Mouse (Mus musculus) G1E (cell line): Measurements from ENCODE around the gene Cenpv. TPM values are rescaled to one million over a fixed set of nuclear protein-coding genes. Genes with fewer than 3 reads are reported as not detected.

Experiments used
- ATAC-seq: 2 replicates; pipeline ENCODE4 v1.8.0; 2016; ENCODE audit warnings: mild to moderate bottlenecking; ENCODE audit not compliant: insufficient number of reproducible peaks, poor library complexity, low FRiP score, severe bottlenecking; ENCODE audit errors: extremely low read depth
- DNase-seq: peaks from one replicate; pipeline ENCODE4 v3.0.0; 2012; ENCODE audit warnings: low spot score
- H3K27me3 ChIP-seq: 2 replicates; pipeline ENCODE4 v1.6.1; 2012; ENCODE audit warnings: mild to moderate bottlenecking, low read length, inconsistent platforms; ENCODE audit not compliant: insufficient read depth
- H3K36me3 ChIP-seq: replicated peaks from 2 replicates; pipeline ENCODE3; 2012; ENCODE audit warnings: mild to moderate bottlenecking, inconsistent platforms
- H3K4me1 ChIP-seq: 2 replicates; pipeline ENCODE4 v1.6.1; 2012; ENCODE audit warnings: low read depth, low read length, inconsistent platforms, mixed read lengths; ENCODE audit not compliant: insufficient read depth
- H3K4me3 ChIP-seq: 2 replicates; pipeline ENCODE4 v1.5.1; 2012; ENCODE audit warnings: low read depth, mild to moderate bottlenecking, inconsistent platforms, low read length, moderate library complexity, mixed read lengths
- H3K9me3 ChIP-seq: replicated peaks from 2 replicates; pipeline ENCODE4 v1.6.1; 2012; ENCODE audit warnings: inconsistent platforms
- CTCF ChIP-seq: IDR thresholded peaks from 2 replicates; pipeline ENCODE4 v1.5.1; 2012; ENCODE audit warnings: low read depth, low read length, inconsistent platforms, mixed read lengths
- GATA1 ChIP-seq: IDR thresholded peaks from 2 replicates; pipeline ENCODE4 v1.6.1; 2012; ENCODE audit warnings: borderline replicate concordance, low read length, inconsistent platforms, mixed read lengths
- GATA2 ChIP-seq: IDR thresholded peaks from 2 replicates; pipeline ENCODE4 v1.6.1; 2012; ENCODE audit warnings: low read depth, low read length, inconsistent platforms, borderline replicate concordance
- POLR2AphosphoS5 ChIP-seq: IDR thresholded peaks from 2 replicates; pipeline ENCODE4 v1.6.1; 2012; ENCODE audit warnings: low read depth, low read length, inconsistent platforms; ENCODE audit not compliant: insufficient replicate concordance
- TAL1 ChIP-seq: conservative IDR thresholded peaks from 2 replicates; pipeline ENCODE4 v1.6.1; 2012; ENCODE audit warnings: low read depth, low read length, inconsistent platforms, mixed read lengths
- polyA plus RNA-seq: library from polyadenylated mRNA; stranded (reverse); fragments of >175 nt; gene quantifications from 2 replicates; pipeline ENCODE4 v1.2.3, GENCODE M21; 2012
- total RNA-seq, 2 experiments: library from RNA; stranded (forward) in 1 of 2; stranded (reverse) in 1 of 2; fragments of 200-1000 nt in 1 of 2; fragments of >200 nt in 1 of 2; fragmentation: Nextera tagmentation in 1 of 2; gene quantifications; 2 replicates each; pipeline ENCODE4 v1.2.3; 2014 to 2017

The Cenpv gene
- total and polyA plus RNA-seq, 3 experiments: 67.5 to 191 (median 111) TPM

- peaks cover 2% of the 10 kb centered on the region; the same call in 1 of the 2 replicates for H3K9me3 ChIP-seq
- peaks cover 21% of the 10 kb centered on the region for H3K36me3 ChIP-seq
- ATAC-seq (no peak), DNase-seq (no peak)
- H3K4me1 ChIP-seq: peaks cover 47% of the 10 kb centered on the region
- no peaks in the 10 kb centered on the region for H3K27me3 ChIP-seq
- no peak overlapping the region; the same call in 1 of the 2 replicates for H3K4me3 ChIP-seq
- TF ChIP-seq TAL1 (no peak), GATA2 (no peak), GATA1 (no peak), POLR2AphosphoS5 (no peak), CTCF (no peak)
These were observed 51.3 kb downstream of the Cenpv start for GRCm38 (mm10) chr11:62487540-62488350.

DNA sequence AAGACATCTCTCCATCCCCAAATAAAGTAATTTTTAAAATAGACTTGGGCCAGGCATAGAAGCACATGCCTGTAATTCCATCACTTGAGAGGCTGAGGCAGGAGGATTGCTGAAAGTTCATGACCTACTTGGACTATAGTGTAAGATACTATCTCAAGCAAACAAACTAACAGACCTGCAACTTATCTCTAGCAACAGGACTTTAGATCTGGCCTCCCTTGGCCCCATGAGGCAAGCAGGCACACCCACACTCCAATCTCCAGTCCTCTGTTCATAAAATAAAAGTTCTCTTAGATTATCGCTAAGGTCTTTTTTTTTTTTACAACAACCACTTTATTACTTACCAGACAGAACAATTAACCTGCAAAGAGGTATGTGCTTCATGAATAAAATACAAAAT, 52.1 kb downstream of the Cenpv start:
- no peak overlapping the region for H3K4me3 ChIP-seq
- ATAC-seq: peak; percentile 54

DNA sequence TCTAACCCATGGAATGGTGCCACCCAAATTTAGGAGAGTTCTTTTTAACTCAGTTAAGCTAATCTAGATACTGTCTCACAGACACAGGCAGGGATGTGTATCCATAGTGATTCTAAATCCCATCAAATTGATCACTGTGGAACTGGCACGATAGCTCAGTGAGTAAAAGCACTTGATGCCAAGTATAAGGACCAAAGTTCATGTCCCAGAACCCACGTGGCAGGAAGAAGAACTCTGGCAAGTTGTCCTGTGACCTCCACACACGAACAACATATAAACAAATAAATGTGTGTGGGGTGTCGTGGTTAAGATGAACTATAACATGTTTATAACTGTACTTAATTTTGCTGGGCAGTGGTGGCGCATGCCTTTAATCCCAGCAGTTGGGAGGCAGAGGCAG, 59.5 kb downstream of the Cenpv start:
- no peak for DNase-seq
- Histone ChIP-seq H3K36me3 (peaks cover 41% of the 10 kb centered on the region), H3K9me3 (no peaks in the 10 kb centered on the region), H3K4me3 (no peak overlapping the region), H3K4me1 (no peaks in the 10 kb centered on the region), H3K27me3 (no peaks in the 10 kb centered on the region)
- no peak for ATAC-seq
- no peak for TF ChIP-seq POLR2AphosphoS5
- TF ChIP-seq CTCF: no peak
- TF ChIP-seq TAL1: no peak
- no peak for TF ChIP-seq GATA1
- TF ChIP-seq GATA2: no peak

More for the DNA sequence above, 52.1 kb downstream of the Cenpv start:
- DNase-seq: no peak
- Histone ChIP-seq H3K36me3 (peaks cover 18% of the 10 kb centered on the region), H3K27me3 (no peaks in the 10 kb centered on the region), H3K9me3 (peaks cover 2% of the 10 kb centered on the region; the same call in 1 of the 2 replicates), H3K4me1 (peaks cover 47% of the 10 kb centered on the region)
- no peak for TF ChIP-seq POLR2AphosphoS5
- no peak for TF ChIP-seq GATA2
- TF ChIP-seq TAL1: peak; percentile 57

DNA sequence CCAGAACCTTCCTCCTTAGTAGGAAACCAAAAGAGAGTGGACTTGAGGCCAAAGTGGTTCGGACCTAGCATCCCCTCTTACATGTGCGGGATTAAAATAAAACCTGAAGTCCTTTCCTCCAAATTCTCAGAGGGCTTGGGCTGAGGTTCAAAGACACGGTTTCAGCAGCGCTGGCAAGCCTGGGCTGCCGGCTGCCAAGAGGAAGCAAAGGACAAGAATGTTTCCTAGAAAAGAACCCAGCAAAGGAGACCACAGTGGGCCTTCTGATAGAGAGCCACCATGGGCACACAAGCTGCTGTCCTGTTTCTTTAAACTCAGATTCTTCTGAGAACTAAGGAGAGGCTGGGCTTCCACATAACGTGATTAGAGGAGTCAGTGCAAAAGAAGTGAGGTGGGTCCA, 60.1 kb downstream of the Cenpv start:
- no peaks in the 10 kb centered on the region for H3K9me3 ChIP-seq
- TF ChIP-seq GATA2: no peak
- no peak for TF ChIP-seq GATA1
- TF ChIP-seq TAL1: no peak
- TF ChIP-seq CTCF: no peak
- no peak for TF ChIP-seq POLR2AphosphoS5
- H3K36me3 ChIP-seq: peaks cover 41% of the 10 kb centered on the region
- H3K27me3 ChIP-seq: no peaks in the 10 kb centered on the region
- H3K4me1 ChIP-seq: no peaks in the 10 kb centered on the region
- no peak for ATAC-seq
- H3K4me3 ChIP-seq: no peak overlapping the region
- no peak for DNase-seq

DNA sequence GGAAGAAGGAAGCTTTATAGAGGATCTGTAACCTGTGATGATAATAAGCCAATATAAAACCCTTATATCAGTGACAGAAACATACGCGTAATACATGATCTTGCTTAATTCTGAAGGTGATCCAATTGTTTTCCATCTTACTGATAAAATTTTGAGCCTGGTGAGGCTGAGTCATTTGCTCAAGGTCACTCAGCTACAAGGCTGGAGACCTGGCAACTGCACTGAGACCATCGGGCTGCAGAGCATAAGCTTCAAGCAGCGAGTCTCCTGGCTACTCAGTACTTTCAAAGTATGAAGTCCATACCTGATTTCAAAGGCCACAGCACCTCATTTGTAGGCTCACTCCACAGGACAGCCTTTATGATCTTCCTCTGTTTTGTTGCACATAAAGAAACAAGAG, 62.9 kb downstream of the Cenpv start:
- H3K27me3 ChIP-seq: no peaks in the 10 kb centered on the region
- H3K4me3 ChIP-seq: no peak overlapping the region
- TF ChIP-seq GATA1 (no peak), TAL1 (no peak), GATA2 (no peak), POLR2AphosphoS5 (no peak), CTCF (no peak)
- no peaks in the 10 kb centered on the region for H3K9me3 ChIP-seq
- H3K36me3 ChIP-seq: peaks cover 40% of the 10 kb centered on the region
- no peak for ATAC-seq
- H3K4me1 ChIP-seq: no peaks in the 10 kb centered on the region
- no peak for DNase-seq

Other genes with a start within 250 kb of the Cenpv start
- gene Pigl, start 80.8 kb downstream of the Cenpv start, total RNA-seq (2014; fragmentation: Nextera tagmentation): 32.9 TPM in 2 replicates
- 4.8 and 5.3 TPM in 2 replicates for gene Pigl, start 80.8 kb downstream of the Cenpv start, total RNA-seq (2017)
- gene Pigl, start 80.8 kb downstream of the Cenpv start, polyA plus RNA-seq: 2.8 and 2.9 TPM in 2 replicates
- gene Ncor1, start 80.7 kb downstream of the Cenpv start, total RNA-seq (2014; fragmentation: Nextera tagmentation): 629 and 697 TPM in 2 replicates
- gene Ncor1, start 80.7 kb downstream of the Cenpv start, total RNA-seq (2017): 167 and 214 TPM in 2 replicates
- 69.9 and 77.2 TPM in 2 replicates for gene Ncor1, start 80.7 kb downstream of the Cenpv start, polyA plus RNA-seq
- gene Ubb, start 11.9 kb upstream of the Cenpv start, total RNA-seq (2014; fragmentation: Nextera tagmentation): 814 and 964 TPM in 2 replicates
- gene Ubb, start 11.9 kb upstream of the Cenpv start, total RNA-seq (2017): 1,083 and 1,103 TPM in 2 replicates
- 1,429 and 2,208 TPM in 2 replicates for gene Ubb, start 11.9 kb upstream of the Cenpv start, polyA plus RNA-seq
- 50.2 and 67.3 TPM in 2 replicates for gene Trpv2, start 35.2 kb upstream of the Cenpv start, total RNA-seq (2014; fragmentation: Nextera tagmentation)
- gene Trpv2, start 35.2 kb upstream of the Cenpv start, total RNA-seq (2017): 48.4 and 49.9 TPM in 2 replicates
- gene Trpv2, start 35.2 kb upstream of the Cenpv start, polyA plus RNA-seq: 17.4 and 22.5 TPM in 2 replicates
- 1.7 TPM in 1 of 2 replicates, not detected in the other for gene Lrrc75a, start 109.3 kb upstream of the Cenpv start, total RNA-seq (2014; fragmentation: Nextera tagmentation)
- 0.17 and 0.27 TPM in 2 replicates for gene Lrrc75a, start 109.3 kb upstream of the Cenpv start, total RNA-seq (2017)
- gene Lrrc75a, start 109.3 kb upstream of the Cenpv start, polyA plus RNA-seq: 0.30 and 0.53 TPM in 2 replicates
- gene Mmgt2, start 109.4 kb upstream of the Cenpv start, total RNA-seq (2014; fragmentation: Nextera tagmentation): 14.8 and 24.3 TPM in 2 replicates
- 6.3 and 7.9 TPM in 2 replicates for gene Mmgt2, start 109.4 kb upstream of the Cenpv start, total RNA-seq (2017)
- 5.5 and 8.2 TPM in 2 replicates for gene Mmgt2, start 109.4 kb upstream of the Cenpv start, polyA plus RNA-seq
- gene Zfp287, start 192.6 kb upstream of the Cenpv start, total RNA-seq (2014; fragmentation: Nextera tagmentation): not detected in 2 replicates
- gene Zfp287, start 192.6 kb upstream of the Cenpv start, total RNA-seq (2017): 0.17 and 0.22 TPM in 2 replicates
- gene Zfp287, start 192.6 kb upstream of the Cenpv start, polyA plus RNA-seq: not detected in 2 replicates
- not detected in 2 replicates for gene Gm10428, start 213.8 kb upstream of the Cenpv start, total RNA-seq (2014; fragmentation: Nextera tagmentation)
- gene Gm10428, start 213.8 kb upstream of the Cenpv start, total RNA-seq (2017): not detected in 2 replicates
- not detected in 2 replicates for gene Gm10428, start 213.8 kb upstream of the Cenpv start, polyA plus RNA-seq